Mouse (Mus musculus) heart, adult 11 months (tissue): ENCODE results near the gene Dpyd.

Experiments
- DNase-seq: peaks from one replicate; pipeline ENCODE4 v3.0.0; 2022

Dpyd gene

DNA sequence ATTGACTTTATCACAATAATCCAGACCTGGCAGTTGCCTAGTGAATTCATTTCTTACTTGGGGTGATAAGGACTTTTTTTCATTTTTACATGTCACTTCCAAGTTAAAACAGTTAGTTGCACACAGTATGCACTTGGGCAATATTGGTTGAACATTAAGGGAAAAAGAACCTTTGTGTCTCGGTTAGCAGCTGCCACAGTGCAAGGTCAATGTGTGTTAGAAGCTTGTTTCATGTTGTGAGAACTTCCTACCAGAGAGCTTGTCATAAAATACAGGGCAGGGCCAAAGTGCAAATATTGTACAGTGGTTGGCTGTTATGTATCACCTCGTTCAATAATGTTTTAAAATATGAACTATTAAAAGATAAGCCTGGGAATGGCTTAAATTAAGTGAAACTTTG is 564.1 kb downstream of the Dpyd start:
- no peak for DNase-seq

DNA sequence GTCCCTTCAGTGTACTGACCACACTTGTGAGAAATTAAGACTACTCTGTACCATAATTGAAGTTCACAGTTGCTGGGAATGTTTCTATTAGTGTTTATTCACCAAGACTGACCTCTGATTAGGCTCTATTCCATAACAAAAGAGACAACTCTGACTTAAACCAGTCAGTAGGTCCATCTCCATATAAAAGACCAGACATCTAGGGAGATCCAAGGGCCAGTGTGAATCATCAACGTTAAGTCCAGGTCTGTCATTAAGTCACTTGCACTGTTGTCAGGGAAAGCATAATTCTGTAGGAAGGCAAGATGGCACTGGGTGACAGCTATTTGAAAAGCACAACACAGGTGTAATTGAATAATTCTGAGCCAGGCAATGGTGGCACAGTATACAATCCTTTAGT is 566.1 kb downstream of the Dpyd start:
- DNase-seq = no peak

DNA sequence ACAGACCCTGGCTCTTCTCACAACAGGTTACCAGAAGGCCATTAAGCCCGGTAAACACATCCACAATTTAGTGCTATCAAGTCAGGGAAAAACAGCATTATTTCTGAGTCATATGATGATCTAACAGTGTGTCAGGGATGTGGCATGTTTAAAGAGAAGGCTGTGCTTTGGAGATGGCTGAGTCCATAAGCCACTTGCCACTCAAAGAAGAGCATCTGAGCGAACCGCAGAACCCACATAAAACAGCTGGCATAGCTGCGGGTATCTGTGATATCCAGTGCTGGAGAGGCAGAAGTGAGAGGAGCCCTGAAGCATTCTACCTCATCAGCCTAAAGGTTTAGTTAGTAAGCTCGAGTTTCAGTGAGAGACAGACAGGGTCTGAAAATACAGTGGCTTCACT is 581.1 kb downstream of the Dpyd start:
- DNase-seq = no peak

DNA sequence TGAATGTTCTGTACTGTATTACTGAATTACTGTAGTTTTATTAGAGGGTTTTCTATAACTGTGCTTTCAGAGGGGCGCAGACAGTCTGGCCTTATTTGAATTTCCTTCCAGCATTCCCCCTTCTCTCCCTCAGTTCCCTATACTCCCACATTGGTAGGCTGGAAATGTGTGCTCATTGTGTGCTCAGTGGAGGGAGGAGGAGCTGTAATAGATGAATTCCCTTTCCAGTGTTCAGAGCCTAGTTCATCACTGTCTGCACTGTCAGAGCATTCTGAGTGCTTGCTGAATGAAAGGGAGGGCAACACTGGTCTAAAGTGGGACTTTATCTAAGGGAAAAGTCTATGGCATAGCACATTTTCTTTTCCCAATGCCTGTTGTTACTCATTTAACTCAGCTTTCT is 582.9 kb downstream of the Dpyd start:
- DNase-seq = no peak

DNA sequence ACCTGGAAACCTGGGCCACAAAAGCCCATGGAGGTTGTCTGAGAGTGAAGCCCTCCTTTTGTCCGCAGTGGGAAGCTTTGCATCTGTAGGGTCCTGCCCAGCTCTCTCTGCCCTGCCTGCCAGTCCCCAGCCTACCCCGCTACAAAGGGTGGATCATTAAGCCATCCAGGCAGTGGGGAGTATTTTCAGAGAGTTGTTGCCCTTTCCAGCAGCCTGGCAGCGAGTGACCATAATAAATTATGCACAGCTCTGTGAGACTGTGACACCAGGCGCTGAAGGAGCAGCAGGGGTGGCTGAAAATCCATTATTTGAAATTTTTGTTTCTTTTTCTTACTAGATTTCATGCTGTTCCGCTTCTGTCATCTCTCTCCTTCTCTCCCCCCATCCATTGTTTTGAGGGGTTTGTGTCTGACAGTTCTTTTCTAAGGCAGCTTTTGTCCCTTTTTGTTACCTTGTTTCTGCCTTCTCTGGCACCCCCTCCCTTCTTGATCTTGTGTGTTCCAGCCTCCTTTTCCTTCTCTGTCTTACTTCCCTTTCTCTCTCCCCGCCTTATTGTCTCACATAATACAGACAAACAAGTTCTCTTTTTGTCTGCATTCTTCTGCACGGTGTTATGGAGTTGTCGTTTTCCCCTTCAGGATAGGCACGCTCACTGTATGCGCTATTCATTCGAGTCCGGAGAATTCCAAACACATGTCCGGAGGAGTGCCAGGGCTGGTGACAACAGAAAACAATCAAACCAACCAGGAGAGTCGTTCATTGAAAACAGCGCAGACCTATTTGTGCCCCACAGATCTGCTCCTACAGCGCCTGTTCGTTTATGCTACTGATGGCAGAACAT is 592.9 kb downstream of the Dpyd start:
- no peak for DNase-seq

GRCm38 (mm10) chr3:119158670-119159069 is 596.7 kb downstream of the Dpyd start:
- DNase-seq = no peak

GRCm38 (mm10) chr3:119165691-119166090 is 603.8 kb downstream of the Dpyd start:
- peak; percentile 46 for DNase-seq

DNA sequence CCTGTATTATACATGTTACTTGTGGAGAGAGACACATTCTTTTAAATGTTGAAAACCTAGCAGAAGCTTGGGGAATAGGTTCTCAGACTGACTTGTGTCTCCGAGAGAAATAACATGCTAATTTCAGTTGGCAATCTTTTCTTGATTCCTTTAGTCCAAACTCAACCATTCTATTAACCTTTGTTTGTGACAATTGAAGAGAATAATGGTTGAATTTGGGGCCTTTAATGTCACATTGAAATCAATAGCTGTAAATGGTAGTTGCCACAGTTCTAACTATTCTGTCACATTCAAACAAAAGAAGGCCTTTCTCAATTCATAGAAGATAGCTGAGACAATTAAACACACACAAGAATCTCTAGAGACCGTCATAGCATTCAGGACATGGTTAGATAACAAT is 606.2 kb downstream of the Dpyd start:
- no peak for DNase-seq

- no peak for DNase-seq
These were observed 606.7 kb downstream of the Dpyd start for GRCm38 (mm10) chr3:119168661-119169060.

GRCm38 (mm10) chr3:119183261-119183660 is 621.3 kb downstream of the Dpyd start:
- no peak for DNase-seq

DNA sequence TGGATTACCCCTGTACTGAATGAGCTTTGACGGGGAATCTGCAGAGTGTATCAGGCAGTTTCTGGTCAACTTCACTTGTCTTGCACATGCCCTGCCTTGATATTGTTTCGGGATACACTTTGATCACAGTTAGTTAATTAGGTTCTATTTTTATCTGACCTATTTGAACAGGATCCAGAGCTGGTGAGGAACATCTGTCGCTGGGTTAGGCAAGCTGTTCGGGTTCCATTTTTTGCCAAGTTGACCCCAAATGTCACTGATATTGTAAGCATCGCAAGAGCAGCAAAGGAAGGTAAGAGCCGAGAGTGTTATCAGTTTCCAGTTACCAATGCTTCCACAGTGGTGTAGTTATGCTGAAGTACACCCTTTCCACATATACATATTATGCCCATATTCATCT is 632.1 kb downstream of the Dpyd start:
- no peak for DNase-seq

- no peak for DNase-seq
These were observed 633.7 kb downstream of the Dpyd start for GRCm38 (mm10) chr3:119195613-119196012.

GRCm38 (mm10) chr3:119220763-119221412 is 659.0 kb downstream of the Dpyd start:
- no peak for DNase-seq

DNA sequence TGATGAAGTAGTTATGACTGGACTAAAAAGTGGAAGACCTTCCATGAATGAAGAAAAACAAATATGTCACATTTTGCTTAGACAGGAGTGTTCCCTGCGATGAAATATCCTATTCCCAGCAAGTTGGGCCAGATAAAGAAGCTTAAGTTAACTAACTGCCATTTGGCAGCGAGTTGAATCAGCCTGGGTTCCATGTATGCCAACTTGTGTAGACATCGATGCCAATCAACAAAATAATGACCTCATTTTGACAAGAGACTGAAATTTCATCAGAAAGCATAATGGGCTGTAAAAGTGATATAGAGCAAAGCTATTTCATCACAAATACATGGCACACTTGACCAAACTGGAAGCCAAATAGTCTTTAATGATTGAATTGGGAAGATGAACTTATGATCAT is 681.3 kb downstream of the Dpyd start:
- DNase-seq = no peak

DNA sequence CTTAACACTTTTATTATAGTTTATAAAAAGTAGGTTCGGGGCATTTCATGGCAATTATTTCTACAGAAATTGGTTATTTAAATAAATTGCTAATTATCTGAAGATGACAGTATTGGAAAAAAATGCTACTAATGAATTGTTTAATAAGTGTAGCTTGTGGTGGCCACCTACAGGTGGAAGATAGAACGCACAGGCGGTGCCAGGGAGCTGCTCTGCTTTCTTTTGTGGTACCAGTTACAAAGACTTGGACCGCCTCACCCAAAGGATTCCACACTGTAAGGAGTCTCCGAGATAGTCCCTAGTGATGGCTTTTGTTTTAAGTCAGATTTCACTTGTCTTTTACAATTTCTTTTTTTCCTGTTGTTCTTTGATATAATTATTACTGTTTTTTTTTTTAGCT is 694.6 kb downstream of the Dpyd start:
- no peak for DNase-seq

- DNase-seq = no peak
These were observed 713.3 kb downstream of the Dpyd start for GRCm38 (mm10) chr3:119275241-119275640.

GRCm38 (mm10) chr3:119280671-119281070 is 718.7 kb downstream of the Dpyd start:
- no peak for DNase-seq

- no peak for DNase-seq
These were observed 752.8 kb downstream of the Dpyd start for GRCm38 (mm10) chr3:119314693-119315092.

- no peak for DNase-seq
These were observed 767.1 kb downstream of the Dpyd start for GRCm38 (mm10) chr3:119329063-119329462.

DNA sequence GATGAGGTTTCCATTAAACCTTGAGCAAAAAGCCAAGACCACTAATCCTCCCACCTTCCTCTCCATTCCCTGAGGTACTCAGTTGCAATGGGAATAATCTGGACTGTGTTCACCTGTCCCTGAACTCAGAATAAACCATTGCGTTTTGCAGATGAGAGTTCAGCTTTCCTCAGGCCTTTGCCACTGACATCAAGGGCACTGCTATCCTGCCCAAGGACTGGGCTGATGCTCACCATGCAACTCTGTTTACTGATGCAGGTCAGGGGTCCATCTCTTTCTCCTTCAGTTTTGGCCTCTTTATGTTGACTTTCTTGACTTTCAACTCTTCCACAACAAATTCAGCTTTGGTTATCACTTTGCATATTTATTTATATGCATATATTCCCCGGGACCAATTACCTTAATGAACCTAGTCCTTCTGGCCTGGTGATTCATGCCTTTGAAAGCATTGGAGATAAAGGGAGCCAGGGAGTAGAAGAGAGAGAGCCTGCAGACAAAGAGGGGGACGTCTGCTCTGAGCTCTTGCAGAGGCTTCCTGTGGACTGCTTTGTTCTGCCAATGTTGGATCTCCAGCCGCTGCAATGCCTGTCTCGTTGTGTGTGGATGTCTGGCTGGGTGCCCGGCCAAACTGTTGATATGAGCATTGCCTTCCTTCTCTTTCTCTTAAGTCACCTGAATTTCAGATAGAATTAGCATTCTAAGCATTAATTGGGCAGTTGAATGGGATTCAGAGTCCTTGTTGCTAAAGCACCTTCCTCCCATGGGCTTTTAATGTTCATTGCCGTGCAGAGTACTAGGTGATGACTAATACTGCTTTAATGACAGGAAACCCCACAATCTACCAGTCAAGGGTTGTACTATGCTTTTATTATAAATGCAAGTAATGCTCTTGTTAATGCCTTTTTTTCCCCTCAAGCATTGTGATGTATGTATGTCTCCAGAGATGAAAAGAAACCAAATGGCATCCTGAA is 771.7 kb downstream of the Dpyd start:
- no peak for DNase-seq

DNA sequence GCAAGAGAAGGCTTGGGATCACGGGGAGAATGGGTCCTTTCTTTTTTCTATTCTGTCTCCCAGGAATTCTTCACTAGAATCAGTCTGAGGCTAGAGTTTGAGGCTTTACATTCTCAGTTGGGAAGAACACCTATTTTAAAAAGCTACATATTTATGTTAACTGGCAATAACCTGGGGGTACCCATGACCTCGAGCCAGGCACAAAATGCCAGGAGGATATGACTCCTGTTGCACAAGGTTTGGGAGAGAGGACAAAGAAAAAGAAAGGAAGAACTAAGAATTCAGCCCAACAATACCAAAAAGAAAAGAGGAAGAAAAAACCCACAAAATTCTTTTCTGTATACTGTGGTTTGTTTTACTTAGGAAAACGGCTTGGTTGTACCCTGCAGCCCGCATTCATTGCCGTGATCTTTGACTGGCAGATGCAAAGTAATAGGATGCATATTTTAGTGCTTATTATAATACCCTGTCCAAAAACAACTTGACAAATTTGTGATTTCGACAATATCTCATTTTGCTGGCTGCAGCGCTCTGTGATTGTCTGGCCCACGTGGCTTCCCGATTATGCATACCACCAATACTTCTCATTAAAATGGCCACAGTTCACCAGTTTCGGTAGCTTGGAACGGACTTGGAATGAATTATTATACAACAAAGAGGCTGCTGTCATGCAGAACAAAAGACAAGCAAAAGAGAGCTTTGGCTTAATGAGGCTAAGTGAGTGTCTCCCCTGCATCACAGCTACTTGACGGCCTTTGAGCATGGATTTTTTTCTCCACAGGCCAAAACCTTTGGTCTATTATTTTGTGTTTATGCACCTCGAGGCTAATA is 799.8 kb downstream of the Dpyd start:
- DNase-seq = no peak

GRCm38 (mm10) chr3:119362392-119362791 is 800.5 kb downstream of the Dpyd start:
- DNase-seq = no peak
